ENCODE assay signal across 8 mouse cellular contexts in the genomic region with DNA sequence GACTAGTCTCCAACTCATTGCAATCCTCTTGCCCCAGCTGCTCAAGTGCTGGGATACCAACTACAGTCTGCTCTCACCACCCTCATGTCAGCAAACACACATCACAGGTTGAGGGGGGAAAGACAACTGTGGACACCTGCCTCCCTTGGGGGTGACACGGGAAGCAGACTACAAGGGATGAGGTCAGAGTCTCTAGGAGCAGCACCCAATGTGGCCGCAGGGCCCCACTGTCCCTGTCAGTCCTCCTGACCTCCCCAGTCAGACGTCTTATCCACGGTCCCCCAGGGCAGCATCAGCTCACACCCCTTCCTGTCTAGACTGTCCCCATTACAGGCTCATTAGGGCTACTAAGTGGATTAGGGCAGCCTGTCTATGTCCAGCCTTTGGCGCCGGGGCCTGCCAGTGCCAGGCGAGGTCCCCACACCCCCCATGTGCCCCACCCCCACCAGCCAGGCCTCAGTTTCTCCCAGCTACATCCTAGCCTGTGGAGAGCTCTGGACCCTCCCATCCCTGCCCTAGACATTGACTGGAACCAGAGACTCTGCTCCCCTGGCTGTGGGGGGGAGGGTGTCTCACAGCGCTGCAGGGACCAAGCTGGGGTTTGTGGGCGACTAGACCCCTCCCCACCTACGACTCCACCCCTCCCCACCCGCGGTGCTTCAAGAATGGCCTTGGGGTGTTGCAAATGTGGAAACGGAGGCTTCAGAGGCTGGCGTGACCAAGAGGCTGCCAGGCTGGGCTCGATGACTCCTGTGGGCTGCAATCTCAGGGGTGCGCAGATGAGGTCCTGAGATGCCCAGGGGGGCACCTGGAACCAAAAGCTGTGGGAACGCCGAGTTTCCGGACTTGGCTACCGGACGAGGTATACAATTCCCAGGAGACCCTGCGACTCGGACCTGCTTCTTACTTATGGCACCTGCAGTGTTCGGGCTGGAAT. TPM values are rescaled to one million over a fixed set of nuclear protein-coding genes. Genes with fewer than 3 reads are reported as not detected.
DNase-seq lines count a peak whose midpoint lies in the region; ATAC-seq lines count a peak whose summit lies in the region.

No protein-coding gene starts in this region.

- no peaks in the 10 kb centered on the region for H3K9me3 ChIP-seq in embryonic facial prominence, embryonic 10.5 days
- H3K9me3 ChIP-seq in hindbrain, embryonic 12.5 days (replicated peaks) = no peaks in the 10 kb centered on the region
- H3K9me3 ChIP-seq in midbrain, embryonic 14.5 days (ENCODE audit: control insufficient read depth, low read length) = no peaks in the 10 kb centered on the region

- H3K36me3 ChIP-seq in embryonic facial prominence, embryonic 10.5 days (replicated peaks) = peaks cover 16% of the 10 kb centered on the region; the same call in 1 of the 2 replicates
- peaks cover 19% of the 10 kb centered on the region for H3K36me3 ChIP-seq in hindbrain, embryonic 12.5 days
- H3K36me3 ChIP-seq in midbrain, embryonic 14.5 days (ENCODE audit: control insufficient read depth, insufficient read depth, low read length) = peaks cover 35% of the 10 kb centered on the region

- ATAC-seq in hindbrain, embryonic 12.5 days (ENCODE audit: low FRiP score) = no peak
- no peak for ATAC-seq in midbrain, embryonic 14.5 days (ENCODE audit: low FRiP score, low TSS enrichment)

- peak overlapping the region; percentile 43 for H3K4me2 ChIP-seq in hindbrain, embryonic 12.5 days (replicated peaks)
- H3K4me2 ChIP-seq in midbrain, embryonic 14.5 days (ENCODE audit: low read length) = peak overlapping the region; percentile 34

- peaks cover 71% of the 10 kb centered on the region for H3K27me3 ChIP-seq in embryonic facial prominence, embryonic 10.5 days (replicated peaks; ENCODE audit: low read depth, poor library complexity, severe bottlenecking)
- peaks cover 40% of the 10 kb centered on the region for H3K27me3 ChIP-seq in hindbrain, embryonic 12.5 days
- peaks cover 18% of the 10 kb centered on the region; the same call in 1 of the 2 replicates for H3K27me3 ChIP-seq in midbrain, embryonic 14.5 days (ENCODE audit: control insufficient read depth, insufficient read depth, low read length)

- H3K4me3 ChIP-seq in embryonic facial prominence, embryonic 10.5 days = peak overlapping the region; percentile 50
- peak overlapping the region; percentile 12 for H3K4me3 ChIP-seq in hindbrain, embryonic 12.5 days
- no peak overlapping the region for H3K4me3 ChIP-seq in midbrain, embryonic 14.5 days (replicated peaks; ENCODE audit: low read depth, low read length)

- 18% methylated on average over 24 of the region's 24 CpGs for WGBS in embryonic facial prominence, embryonic 10.5 days
- WGBS in hindbrain, embryonic 12.5 days = 26% methylated on average over 24 of the region's 24 CpGs
- WGBS in midbrain, embryonic 14.5 days = 22% methylated on average over 24 of the region's 24 CpGs

- peak; percentile 42 for DNase-seq in kidney, adult 9 months
- DNase-seq in kidney, postnatal 14 days = no peak
- no peak for DNase-seq in embryonic facial prominence, embryonic 10.5 days (ENCODE audit: low spot score)
- DNase-seq in midbrain, embryonic 14.5 days = no peak
- no peak for DNase-seq in left cerebral cortex, adult 18-20 months (ENCODE audit: low spot score in 2 of 2)
- DNase-seq in gastrocnemius, postnatal 4 days (ENCODE audit: low spot score in 2 of 2) = no peak
- DNase-seq in left cerebral cortex, postnatal 4 days = no peak

- peak overlapping the region; percentile 64 for H3K27ac ChIP-seq in embryonic facial prominence, embryonic 10.5 days (replicated peaks)
- no peak overlapping the region for H3K27ac ChIP-seq in hindbrain, embryonic 12.5 days
- H3K27ac ChIP-seq in midbrain, embryonic 14.5 days (replicated peaks; ENCODE audit: low read depth, low read length) = no peak overlapping the region

- H3K9ac ChIP-seq in hindbrain, embryonic 12.5 days = peak overlapping the region; percentile 51
- no peak overlapping the region for H3K9ac ChIP-seq in midbrain, embryonic 14.5 days (replicated peaks; ENCODE audit: low read length)

- H3K4me1 ChIP-seq in embryonic facial prominence, embryonic 10.5 days = peaks cover 91% of the 10 kb centered on the region
- peaks cover 75% of the 10 kb centered on the region for H3K4me1 ChIP-seq in hindbrain, embryonic 12.5 days
- peaks cover 37% of the 10 kb centered on the region for H3K4me1 ChIP-seq in midbrain, embryonic 14.5 days (ENCODE audit: control insufficient read depth, insufficient read depth, low read length)

- intact Hi-C loops in left cerebral cortex, postnatal 4 days (cut with DNase I) = no loop called here

RNA-seq across cellular contexts. Expression of a gene that starts 13.9 kb away (rescaled TPM):
- 2.0 and 2.8 TPM in 2 replicates for polyA plus RNA-seq in embryonic facial prominence, embryonic 10.5 days (2016; fragmentation: Nextera tagmentation; extraction: Ambion mirVana)
- 1.9 and 2.7 TPM in 2 replicates for polyA plus RNA-seq in hindbrain, embryonic 12.5 days (2016; fragmentation: Nextera tagmentation; extraction: Ambion mirVana)
- 1.0 and 1.2 TPM in 2 replicates for polyA plus RNA-seq in midbrain, embryonic 14.5 days (2014; fragmentation: Nextera tagmentation; extraction: Ambion mirVana)
- 1 to 10 TPM; 1.1 to 1.2 TPM for total RNA-seq in left cerebral cortex, adult 18-20 months (2021)
- under 1 TPM; 0.91 to 0.98 TPM for total RNA-seq in gastrocnemius, postnatal 4 days (2021)
- 1 to 10 TPM; 1.5 to 2.3 TPM for total RNA-seq in left cerebral cortex, postnatal 4 days (2021)

RNA-seq across cellular contexts. Expression of a gene that starts 18.0 kb away (rescaled TPM):
- 1.8 and 3.1 TPM in 2 replicates for polyA plus RNA-seq in embryonic facial prominence, embryonic 10.5 days (2016; fragmentation: Nextera tagmentation; extraction: Ambion mirVana)
- polyA plus RNA-seq in hindbrain, embryonic 12.5 days (2016; fragmentation: Nextera tagmentation; extraction: Ambion mirVana) = 1.1 and 2.4 TPM in 2 replicates
- 1.3 and 2.9 TPM in 2 replicates for polyA plus RNA-seq in midbrain, embryonic 14.5 days (2014; fragmentation: Nextera tagmentation; extraction: Ambion mirVana)
- total RNA-seq in left cerebral cortex, adult 18-20 months (2021) = 1 to 10 TPM; 2.7 to 2.8 TPM
- total RNA-seq in gastrocnemius, postnatal 4 days (2021) = 1 to 10 TPM; 1.3 to 2.0 TPM
- 1 to 10 TPM; 2.7 to 5.9 TPM for total RNA-seq in left cerebral cortex, postnatal 4 days (2021)

RNA-seq across cellular contexts. Expression of a gene that starts 22.5 kb away (rescaled TPM):
- 2.7 TPM in 2 replicates for polyA plus RNA-seq in embryonic facial prominence, embryonic 10.5 days (2016; fragmentation: Nextera tagmentation; extraction: Ambion mirVana)
- polyA plus RNA-seq in hindbrain, embryonic 12.5 days (2016; fragmentation: Nextera tagmentation; extraction: Ambion mirVana) = 5.7 and 5.9 TPM in 2 replicates
- polyA plus RNA-seq in midbrain, embryonic 14.5 days (2014; fragmentation: Nextera tagmentation; extraction: Ambion mirVana) = 4.5 and 8.2 TPM in 2 replicates
- total RNA-seq in left cerebral cortex, adult 18-20 months (2021) = 1 to 10 TPM; 3.1 to 3.8 TPM
- 1 to 10 TPM in 1 of 2 experiments, under 1 TPM in 1; 0.70 to 1.5 TPM for total RNA-seq in gastrocnemius, postnatal 4 days (2021)
- 1 to 10 TPM; 3.7 to 4.4 TPM for total RNA-seq in left cerebral cortex, postnatal 4 days (2021)

RNA-seq across cellular contexts. Expression of a gene that starts 22.5 kb away (rescaled TPM):
- 105 and 109 TPM in 2 replicates for polyA plus RNA-seq in embryonic facial prominence, embryonic 10.5 days (2016; fragmentation: Nextera tagmentation; extraction: Ambion mirVana)
- polyA plus RNA-seq in hindbrain, embryonic 12.5 days (2016; fragmentation: Nextera tagmentation; extraction: Ambion mirVana) = 62.7 and 67.5 TPM in 2 replicates
- 59.5 and 79.6 TPM in 2 replicates for polyA plus RNA-seq in midbrain, embryonic 14.5 days (2014; fragmentation: Nextera tagmentation; extraction: Ambion mirVana)
- 10 to 100 TPM; 87.4 to 97.6 TPM for total RNA-seq in left cerebral cortex, adult 18-20 months (2021)
- total RNA-seq in gastrocnemius, postnatal 4 days (2021) = 10 to 100 TPM; 48.1 to 48.5 TPM
- total RNA-seq in left cerebral cortex, postnatal 4 days (2021) = 10 to 100 TPM; 58.8 to 61.5 TPM

RNA-seq across cellular contexts. Expression of a gene that starts 28.5 kb away (rescaled TPM):
- polyA plus RNA-seq in embryonic facial prominence, embryonic 10.5 days (2016; fragmentation: Nextera tagmentation; extraction: Ambion mirVana) = 134 and 142 TPM in 2 replicates
- 132 and 134 TPM in 2 replicates for polyA plus RNA-seq in hindbrain, embryonic 12.5 days (2016; fragmentation: Nextera tagmentation; extraction: Ambion mirVana)
- 122 and 146 TPM in 2 replicates for polyA plus RNA-seq in midbrain, embryonic 14.5 days (2014; fragmentation: Nextera tagmentation; extraction: Ambion mirVana)
- 10 to 100 TPM; 71.1 to 72.1 TPM for total RNA-seq in left cerebral cortex, adult 18-20 months (2021)
- 10 to 100 TPM; 32.2 to 33.5 TPM for total RNA-seq in gastrocnemius, postnatal 4 days (2021)
- 100 to 1,000 TPM; 109 to 112 TPM for total RNA-seq in left cerebral cortex, postnatal 4 days (2021)
